Mouse (Mus musculus): Measurements from ENCODE around the gene Coq6. TPM values are rescaled to one million over a fixed set of nuclear protein-coding genes. Genes with fewer than 3 reads are reported as not detected.

Gene Coq6
- polyA plus RNA-seq (2012) = 9.3 and 10.3 TPM in 2 replicates

DNA sequence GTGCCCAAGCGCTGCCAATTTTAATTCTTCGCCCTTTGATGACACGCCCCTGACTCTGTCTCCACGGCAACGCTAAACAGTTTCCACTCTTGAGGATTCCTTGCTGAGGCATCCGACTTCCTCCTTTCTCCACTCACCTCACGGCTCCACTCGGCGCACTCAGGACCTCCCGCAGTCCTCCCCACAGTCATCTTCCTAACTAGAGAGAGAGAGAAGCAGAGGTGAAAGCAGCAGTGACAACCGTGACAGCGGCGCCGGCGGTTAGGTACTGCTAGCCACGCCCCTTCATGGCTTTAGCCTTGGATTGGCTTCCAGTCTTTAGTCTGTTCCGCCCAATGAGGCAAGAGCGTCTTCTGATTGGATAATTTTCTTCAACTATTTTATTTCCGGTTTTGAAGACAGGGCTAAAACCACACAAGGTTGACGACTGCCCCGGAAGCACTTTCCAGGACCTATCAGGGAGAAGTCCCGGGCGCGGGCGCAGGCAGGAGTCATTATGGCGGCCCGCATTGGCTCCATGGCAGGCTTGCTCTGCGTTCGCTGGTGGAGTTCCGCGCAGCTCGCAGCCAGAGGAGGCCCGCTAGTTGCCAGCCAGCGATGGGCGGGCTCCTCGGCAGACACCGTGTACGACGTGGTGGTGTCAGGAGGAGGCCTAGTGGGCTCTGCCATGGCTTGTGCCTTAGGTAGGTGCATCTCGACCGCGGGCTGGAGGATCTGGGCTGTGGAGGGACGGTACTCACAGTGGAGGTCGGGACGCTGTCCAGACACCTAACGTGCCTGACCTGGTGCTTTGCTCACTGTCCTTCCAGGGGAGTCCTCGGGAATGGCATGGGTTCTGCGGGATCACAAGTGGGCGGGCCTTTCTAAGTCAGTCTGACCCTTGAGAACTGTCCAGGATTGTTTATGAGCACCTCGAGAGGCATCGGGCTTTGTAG, at the start of gene Coq6, which contains the start of gene Fam161b:
Coq6 (plus strand) TSS at position 103 of the 935 bp plus-strand sequence.
Fam161b (minus strand) TSS at position 279 of the 935 bp plus-strand sequence.

DNA sequence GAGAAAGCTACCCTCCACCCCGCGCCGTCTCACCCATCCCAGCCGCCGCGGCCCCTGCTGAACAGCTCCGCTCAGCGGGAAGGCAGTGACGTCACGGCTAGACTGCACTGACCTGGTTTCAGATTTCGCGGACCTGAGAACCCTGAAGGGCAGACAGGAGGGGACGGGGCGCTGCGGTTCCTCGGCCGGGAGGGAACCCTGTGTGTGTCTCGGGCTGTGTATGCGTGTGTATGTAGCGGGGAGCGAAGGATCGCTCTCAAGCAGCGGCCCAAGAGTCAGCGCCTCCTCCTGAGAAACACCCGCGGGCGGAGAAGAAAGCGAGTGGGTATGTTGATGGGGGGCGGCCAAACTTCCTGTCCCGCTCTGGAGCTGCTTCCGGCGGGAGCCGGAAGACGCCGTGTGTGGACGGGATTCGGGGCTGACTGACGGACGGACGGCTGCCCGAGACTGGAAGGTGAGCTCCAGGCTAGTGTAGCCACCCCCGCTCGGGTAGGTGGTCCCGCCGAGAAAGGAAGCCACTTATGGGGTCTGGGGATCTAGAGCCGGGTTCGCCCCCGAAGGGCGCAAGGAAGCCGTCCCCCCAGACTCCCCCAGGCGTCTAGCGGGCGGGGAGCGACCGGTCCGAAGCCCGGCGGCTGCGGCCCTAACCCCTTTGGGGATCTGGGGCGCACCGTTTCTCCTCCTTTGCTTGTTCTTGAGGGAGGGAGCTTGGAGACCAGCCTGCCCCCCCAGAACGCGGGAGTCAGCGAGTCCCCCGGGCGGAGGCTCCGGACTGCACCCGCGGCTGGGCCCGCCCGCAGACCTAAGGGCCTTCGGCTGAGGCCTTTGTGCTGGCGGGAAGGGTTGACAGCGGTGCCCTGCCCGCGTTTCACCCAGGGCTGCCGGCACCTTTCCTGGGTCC, 44.5 kb upstream of the Coq6 start, which contains the start of gene Zfp410:
Zfp410 (plus strand) TSS at position 132 of the 901 bp plus-strand sequence.

DNA sequence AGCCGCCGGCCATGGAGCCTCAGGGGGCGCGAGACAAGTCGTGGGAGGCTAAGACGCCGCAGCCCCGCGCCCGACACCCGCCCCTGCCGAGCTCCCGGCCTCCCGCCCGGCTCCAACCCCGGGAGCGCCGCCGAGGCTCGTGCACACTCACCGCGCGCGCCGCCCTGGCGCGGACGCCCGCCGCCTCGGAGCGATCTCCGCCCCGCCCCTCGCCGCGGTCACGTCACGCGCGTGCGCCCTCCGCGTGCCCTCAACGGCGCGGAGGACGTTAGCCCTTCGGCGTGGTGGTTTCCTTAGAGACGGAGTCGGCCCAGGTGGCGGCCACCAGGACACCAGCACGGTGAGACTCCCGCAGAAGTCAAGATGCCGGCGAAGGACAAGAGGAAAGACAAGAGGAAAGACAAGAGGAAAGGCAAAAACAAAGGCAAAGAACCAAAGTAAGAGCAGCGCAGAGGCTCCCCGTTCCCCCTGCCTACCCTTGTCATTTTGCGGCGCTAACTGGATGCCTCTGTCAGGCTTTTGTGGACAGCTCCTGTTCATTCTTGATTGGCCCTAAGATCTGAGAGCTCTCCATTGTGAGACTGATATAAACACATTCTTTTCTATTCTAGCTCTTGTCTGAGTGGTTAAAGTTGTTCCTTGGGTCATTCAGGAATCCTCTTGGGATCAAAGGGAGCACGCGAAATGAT, 47.5 kb downstream of the Coq6 start, which contains the start of the genes Entpd5 and Bbof1:
Entpd5 (minus strand) TSS at position 211 of the 689 bp plus-strand sequence.
Bbof1 (plus strand) TSS at position 253 of the 689 bp plus-strand sequence.

DNA sequence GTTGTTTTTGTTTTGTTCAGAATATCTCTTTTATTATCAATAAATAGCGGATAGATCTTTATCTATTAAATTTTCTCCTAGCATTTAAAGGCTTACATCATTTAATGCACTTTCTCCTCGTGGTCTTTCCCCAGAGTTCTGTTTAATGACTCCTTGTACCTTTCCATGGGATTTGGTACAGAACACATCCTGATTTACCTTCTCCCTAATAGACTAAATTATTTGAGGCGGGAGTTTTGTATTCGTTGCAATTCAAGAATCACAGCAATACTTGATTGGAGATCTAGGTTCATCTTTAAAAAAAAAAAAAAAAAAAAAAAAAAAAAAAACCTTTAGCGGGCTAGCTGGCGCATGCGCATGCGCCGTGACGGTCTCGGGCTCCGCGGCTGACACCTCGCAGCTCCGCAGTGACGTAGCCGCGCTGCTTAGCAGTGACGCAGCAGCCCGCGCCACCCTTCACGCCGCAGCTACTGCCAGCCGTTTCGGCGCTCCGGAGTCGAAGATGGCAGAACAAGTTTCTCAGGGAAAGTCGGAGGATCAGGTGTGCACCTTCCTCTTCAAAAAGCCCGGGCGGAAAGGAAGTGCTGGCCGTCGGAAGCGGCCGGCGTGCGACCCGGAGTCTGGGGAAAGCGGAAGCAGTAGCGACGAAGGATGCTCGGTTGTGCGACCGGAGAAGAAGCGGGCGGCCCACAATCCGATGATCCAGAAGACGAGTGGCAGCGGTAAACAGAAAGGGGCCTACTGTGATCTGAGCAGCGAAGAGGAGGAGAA, 55.6 kb downstream of the Coq6 start, which contains the start of gene Rnf113a2:
Rnf113a2 (plus strand) TSS at position 363 of the 771 bp plus-strand sequence.

Other genes starting within 250 kb of the Coq6 start
- gene Dnal1, start 247.3 kb upstream of the Coq6 start, polyA plus RNA-seq (2012) = 0.03 and 0.10 TPM in 2 replicates
- gene Pnma1, start 213.2 kb upstream of the Coq6 start, polyA plus RNA-seq (2012) = 0.11 and 0.38 TPM in 2 replicates
- gene Elmsan1, start 142.8 kb upstream of the Coq6 start, polyA plus RNA-seq (2012) = 73.5 and 102 TPM in 2 replicates
- 2.2 and 4.7 TPM in 2 replicates for gene Ptgr2, start 76.4 kb upstream of the Coq6 start, polyA plus RNA-seq (2012)
- 1.6 and 3.0 TPM in 2 replicates for gene Zfp410, start 44.8 kb upstream of the Coq6 start, polyA plus RNA-seq (2012)
- gene Fam161b, start 176 bp downstream of the Coq6 start, polyA plus RNA-seq (2012) = 0.27 and 0.35 TPM in 2 replicates
- 3.1 and 3.5 TPM in 2 replicates for gene Entpd5, start 47.4 kb downstream of the Coq6 start, polyA plus RNA-seq (2012)
- gene Bbof1, start 47.4 kb downstream of the Coq6 start, polyA plus RNA-seq (2012) = 1.1 and 1.7 TPM in 2 replicates
- gene Rnf113a2, start 55.5 kb downstream of the Coq6 start, polyA plus RNA-seq (2012) = 31.4 and 37.9 TPM in 2 replicates
- gene Aldh6a1, start 89.3 kb downstream of the Coq6 start, polyA plus RNA-seq (2012) = 1.2 and 1.5 TPM in 2 replicates
- gene Lin52, start 89.8 kb downstream of the Coq6 start, polyA plus RNA-seq (2012) = 0.70 and 0.90 TPM in 2 replicates
- not detected in 2 replicates for gene Vsx2, start 208.1 kb downstream of the Coq6 start, polyA plus RNA-seq (2012)

Data from megakaryocyte-erythroid progenitor cell, adult 5 weeks (primary cell).